Mouse (Mus musculus) adrenal gland, adult 10 weeks (tissue): ENCODE data around the gene Bhmt. TPM values are rescaled to one million over a fixed set of nuclear protein-coding genes. Genes with fewer than 3 reads are reported as not detected.

Source experiments
- polyA plus RNA-seq: library from polyadenylated mRNA; stranded (reverse); fragments of 350-450 nt; fragmentation: Illumina TruSeq; extraction: RNeasy Lipid Tissue Mini Kit (QIAGEN cat#74804); gene quantifications from one replicate; pipeline ENCODE4 v1.2.3, GENCODE M21; 2014; ENCODE audit warnings: low read depth, low replicate concordance

Gene Bhmt
- polyA plus RNA-seq, result 3.7 TPM

DNA sequence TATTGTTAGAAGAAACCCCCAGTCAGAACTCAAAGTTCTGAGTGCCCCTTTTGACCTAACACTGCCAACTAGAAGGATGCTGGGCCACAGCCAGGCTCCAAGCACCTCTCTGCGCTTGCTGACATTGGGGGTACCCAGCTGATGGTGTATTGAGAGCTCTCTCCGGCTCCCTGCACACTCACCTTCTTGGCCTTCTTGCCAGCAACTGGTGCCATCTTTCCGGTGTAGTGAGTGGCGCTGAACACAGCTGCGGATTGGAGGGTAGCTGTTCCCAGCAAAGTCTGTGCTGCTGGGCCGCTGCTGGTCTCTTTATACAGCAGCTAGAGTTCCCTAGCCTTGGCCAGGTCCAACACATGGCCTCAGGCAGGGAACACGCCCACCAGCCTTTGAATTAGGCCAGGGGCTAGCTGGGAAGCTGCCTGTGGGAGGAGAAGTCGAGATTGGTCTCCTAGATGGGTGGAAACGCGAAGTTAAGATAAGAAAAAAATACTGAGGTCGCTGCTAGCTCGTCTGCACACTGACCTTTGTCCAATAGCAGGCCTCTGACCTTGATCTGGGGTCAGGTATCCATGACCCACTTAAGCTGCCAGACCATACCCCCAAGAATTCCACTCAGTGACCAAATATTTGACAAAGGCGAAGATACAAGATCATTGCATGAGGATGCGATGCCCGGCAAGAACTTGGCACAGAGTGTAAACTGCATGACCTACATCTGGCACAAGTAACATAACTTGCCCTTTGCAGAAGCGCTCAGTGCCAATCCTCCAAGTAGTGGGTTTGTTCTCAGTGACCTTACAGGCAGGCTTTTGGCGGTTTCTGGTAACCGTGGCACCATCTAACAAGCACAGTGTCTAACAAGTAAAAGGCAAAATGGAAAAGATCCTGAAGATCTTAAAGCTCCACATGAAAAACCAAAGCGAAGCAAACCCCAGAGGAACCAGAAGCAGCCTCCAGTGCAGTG lies at the start of gene Bhmt:
Gene Bhmt (minus strand): TSS at position 680 of the 964 bp plus-strand sequence.

DNA sequence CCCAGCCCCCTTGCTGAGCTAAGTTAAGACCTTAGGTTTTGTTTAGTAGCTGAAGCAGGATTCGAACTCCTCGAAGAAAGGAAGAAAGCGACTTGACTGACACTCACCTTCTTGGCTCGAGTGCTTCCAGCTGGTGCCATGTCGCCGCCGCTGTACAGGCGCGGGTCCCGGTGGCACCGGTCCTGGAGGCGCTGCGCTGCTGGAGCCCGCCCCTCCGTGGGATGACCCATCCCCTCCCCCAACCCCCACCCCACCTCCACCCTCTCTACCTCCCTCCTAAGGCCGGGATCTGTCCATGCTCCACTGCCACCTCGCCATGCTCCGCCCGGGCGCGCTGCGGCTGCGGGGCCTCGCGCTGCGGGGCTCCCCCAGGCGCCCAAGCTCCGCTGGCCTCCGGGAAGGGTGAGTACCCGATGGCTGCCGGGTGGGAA lies 36.4 kb upstream of the Bhmt start, which contains the start of the genes Bhmt2 and Dmgdh:
Gene Bhmt2 (minus strand): TSS at position 172 of the 431 bp plus-strand sequence.
Gene Dmgdh (plus strand): TSS at position 303 of the 431 bp plus-strand sequence.

Other genes starting within 250 kb of the Bhmt start
- gene Jmy, start 138.2 kb downstream of the Bhmt start, polyA plus RNA-seq, result 89.2 TPM
- gene Bhmt2, start 36.3 kb upstream of the Bhmt start, polyA plus RNA-seq, result not detected
- gene Dmgdh, start 36.5 kb upstream of the Bhmt start, polyA plus RNA-seq, result 0.17 TPM
- 63.9 TPM for gene Arsb, start 133.7 kb upstream of the Bhmt start, polyA plus RNA-seq